Mouse (Mus musculus): Measurements from ENCODE around the gene Klf3. TPM values are rescaled to one million over a fixed set of nuclear protein-coding genes. Genes with fewer than 3 reads are reported as not detected.
"Not testable (repeated sequence)": the region's sequence is repeated elsewhere in the genome, so short reads cannot be mapped to it uniquely, and the experiment has no call there.

The Klf3 gene
- polyA plus RNA-seq, 1 experiment from 2014 or later: 49.8 TPM

DNA sequence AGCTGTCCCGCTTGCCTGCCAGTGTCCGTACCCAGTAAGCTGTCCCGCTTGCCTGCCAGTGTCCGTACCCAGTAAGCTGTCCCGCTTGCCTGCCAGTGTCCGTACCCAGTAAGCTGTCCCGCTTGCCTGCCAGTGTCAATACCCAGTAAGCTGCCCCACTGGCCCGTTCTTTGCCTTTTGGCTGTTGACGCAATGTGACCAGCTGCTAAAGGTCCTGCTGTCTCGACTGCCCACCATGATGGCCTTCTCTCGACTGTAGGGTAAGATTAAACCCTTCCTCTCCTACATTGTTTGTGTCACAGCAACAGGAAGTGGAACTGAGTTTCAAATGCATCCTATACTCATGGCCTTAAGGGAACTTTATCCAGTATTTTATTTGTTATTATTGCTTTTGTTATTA lies 78.8 kb downstream of the Klf3 start:
- H3K9me3 ChIP-seq; H3K27ac ChIP-seq (replicated peaks); H3K4me3 ChIP-seq; H3K27me3 ChIP-seq (replicated peaks); H3K4me2 ChIP-seq; ATAC-seq (ENCODE audit: extremely low read depth, insufficient number of reproducible peaks, low FRiP score, low TSS enrichment); H3K36me3 ChIP-seq; H3K9ac ChIP-seq: not testable (repeated sequence)
- 73% methylated on average over 8 of the region's 11 CpGs for WGBS
- peaks cover 38% of the 10 kb centered on the region for H3K4me1 ChIP-seq

Other genes starting within 250 kb of the Klf3 start
- 0.47 and 0.59 TPM in 2 replicates for gene Tlr1, start 130.2 kb downstream of the Klf3 start, polyA plus RNA-seq (2015; fragmentation: Nextera tagmentation; extraction: Ambion mirVana)
- 0.21 and 0.38 TPM in 2 replicates for gene Tlr6, start 156.7 kb downstream of the Klf3 start, polyA plus RNA-seq (2015; fragmentation: Nextera tagmentation; extraction: Ambion mirVana)
- gene Fam114a1, start 166.7 kb downstream of the Klf3 start, polyA plus RNA-seq (2015; fragmentation: Nextera tagmentation; extraction: Ambion mirVana): 39.6 and 41.4 TPM in 2 replicates

Data from heart, embryonic 13.5 days (tissue).